Mouse (Mus musculus) G1E (cell line): ENCODE data around the gene Pgm5. TPM values are rescaled to one million over a fixed set of nuclear protein-coding genes. Genes with fewer than 3 reads are reported as not detected.

ENCODE experiments used
- ATAC-seq: 2 replicates; pipeline ENCODE4 v1.8.0; 2016; ENCODE audit warnings: mild to moderate bottlenecking; ENCODE audit not compliant: insufficient number of reproducible peaks, poor library complexity, low FRiP score, severe bottlenecking; ENCODE audit errors: extremely low read depth
- DNase-seq: peaks from one replicate; pipeline ENCODE4 v3.0.0; 2012; ENCODE audit warnings: low spot score
- H3K27me3 ChIP-seq: 2 replicates; pipeline ENCODE4 v1.6.1; 2012; ENCODE audit warnings: mild to moderate bottlenecking, low read length, inconsistent platforms; ENCODE audit not compliant: insufficient read depth
- H3K36me3 ChIP-seq: replicated peaks from 2 replicates; pipeline ENCODE3; 2012; ENCODE audit warnings: mild to moderate bottlenecking, inconsistent platforms
- H3K4me1 ChIP-seq: 2 replicates; pipeline ENCODE4 v1.6.1; 2012; ENCODE audit warnings: low read depth, low read length, inconsistent platforms, mixed read lengths; ENCODE audit not compliant: insufficient read depth
- H3K4me3 ChIP-seq: 2 replicates; pipeline ENCODE4 v1.5.1; 2012; ENCODE audit warnings: low read depth, mild to moderate bottlenecking, inconsistent platforms, low read length, moderate library complexity, mixed read lengths
- H3K9me3 ChIP-seq: replicated peaks from 2 replicates; pipeline ENCODE4 v1.6.1; 2012; ENCODE audit warnings: inconsistent platforms
- CTCF ChIP-seq: IDR thresholded peaks from 2 replicates; pipeline ENCODE4 v1.5.1; 2012; ENCODE audit warnings: low read depth, low read length, inconsistent platforms, mixed read lengths
- GATA1 ChIP-seq: IDR thresholded peaks from 2 replicates; pipeline ENCODE4 v1.6.1; 2012; ENCODE audit warnings: borderline replicate concordance, low read length, inconsistent platforms, mixed read lengths
- GATA2 ChIP-seq: IDR thresholded peaks from 2 replicates; pipeline ENCODE4 v1.6.1; 2012; ENCODE audit warnings: low read depth, low read length, inconsistent platforms, borderline replicate concordance
- POLR2AphosphoS5 ChIP-seq: IDR thresholded peaks from 2 replicates; pipeline ENCODE4 v1.6.1; 2012; ENCODE audit warnings: low read depth, low read length, inconsistent platforms; ENCODE audit not compliant: insufficient replicate concordance
- TAL1 ChIP-seq: conservative IDR thresholded peaks from 2 replicates; pipeline ENCODE4 v1.6.1; 2012; ENCODE audit warnings: low read depth, low read length, inconsistent platforms, mixed read lengths
- polyA plus RNA-seq: library from polyadenylated mRNA; stranded (reverse); fragments of >175 nt; gene quantifications from 2 replicates; pipeline ENCODE4 v1.2.3, GENCODE M21; 2012
- total RNA-seq, 2 experiments: library from RNA; stranded (forward) in 1 of 2; stranded (reverse) in 1 of 2; fragments of 200-1000 nt in 1 of 2; fragments of >200 nt in 1 of 2; fragmentation: Nextera tagmentation in 1 of 2; gene quantifications; 2 replicates each; pipeline ENCODE4 v1.2.3; 2014 to 2017

Gene Pgm5
- total and polyA plus RNA-seq, 3 experiments: 0.16 TPM; not detected in 2

DNA sequence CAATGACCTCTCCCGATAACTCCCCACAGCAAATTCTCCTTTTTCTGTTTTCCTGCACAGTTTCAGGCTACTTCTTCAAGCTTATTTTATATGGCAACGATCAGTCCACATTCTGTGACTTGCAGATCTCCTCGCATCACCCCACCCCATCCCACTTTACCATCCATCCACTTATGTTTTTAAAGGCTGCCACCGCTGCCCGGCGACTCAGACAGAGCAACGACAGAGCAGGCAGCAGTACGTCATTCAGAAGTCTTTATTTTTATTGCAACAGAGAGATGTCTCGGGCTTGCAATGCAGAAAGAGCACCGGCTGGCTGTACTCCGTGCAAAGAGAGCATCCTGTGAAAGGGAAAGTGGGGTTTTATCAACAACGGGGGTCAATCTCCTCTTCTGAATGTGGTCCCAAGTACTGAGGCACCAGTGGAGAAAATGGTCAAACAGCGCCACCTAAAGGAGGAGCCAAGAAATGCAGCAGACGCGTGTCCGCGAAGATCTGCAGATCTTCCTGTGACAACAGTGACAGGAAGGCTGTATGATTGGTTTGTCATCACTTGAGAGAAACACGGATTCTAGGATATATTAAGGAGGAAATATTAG, 9.5 kb upstream of the Pgm5 start:
- Histone ChIP-seq H3K4me1 (no peaks in the 10 kb centered on the region), H3K27me3 (peaks cover 4% of the 10 kb centered on the region; the same call in 1 of the 2 replicates), H3K36me3 (no peaks in the 10 kb centered on the region), H3K4me3 (no peak overlapping the region), H3K9me3 (no peaks in the 10 kb centered on the region)
- peak; percentile 25 for DNase-seq
- no peak for TF ChIP-seq POLR2AphosphoS5
- peak; percentile 83 for TF ChIP-seq CTCF
- ATAC-seq: no peak

DNA sequence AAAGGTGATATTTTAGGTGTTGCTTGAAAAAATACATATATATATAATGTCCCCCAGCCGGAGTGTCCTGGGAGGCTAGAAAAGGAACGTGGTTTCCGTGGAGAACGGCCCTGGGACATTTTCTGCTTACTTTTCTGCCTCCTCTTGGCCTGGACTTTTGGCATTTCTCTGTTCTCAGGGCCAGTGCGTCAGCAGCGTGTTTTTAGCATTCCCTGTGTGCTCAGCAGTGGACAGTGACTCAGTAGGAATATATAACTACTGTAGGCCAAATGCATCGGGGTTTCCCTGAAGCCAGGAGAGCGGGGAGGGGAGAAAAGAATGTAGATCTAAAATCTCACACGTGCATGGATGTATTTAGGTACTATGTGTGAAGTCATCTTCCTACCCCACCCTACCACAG, 3.8 kb upstream of the Pgm5 start:
- DNase-seq (no peak), ATAC-seq (no peak)
- no peaks in the 10 kb centered on the region for H3K4me1 ChIP-seq
- no peaks in the 10 kb centered on the region for H3K36me3 ChIP-seq
- TF ChIP-seq GATA2 (no peak), CTCF (no peak), POLR2AphosphoS5 (no peak), TAL1 (no peak), GATA1 (no peak)
- H3K9me3 ChIP-seq: no peaks in the 10 kb centered on the region
- peaks cover 7% of the 10 kb centered on the region for H3K27me3 ChIP-seq
- H3K4me3 ChIP-seq: no peak overlapping the region

- Histone ChIP-seq H3K27me3 (peaks cover 3% of the 10 kb centered on the region), H3K9me3 (no peaks in the 10 kb centered on the region), H3K36me3 (no peaks in the 10 kb centered on the region), H3K4me1 (no peaks in the 10 kb centered on the region), H3K4me3 (no peak overlapping the region)
- no peak for TF ChIP-seq GATA1
- TF ChIP-seq CTCF: no peak
- TF ChIP-seq GATA2: no peak
- no peak for TF ChIP-seq TAL1
- no peak for TF ChIP-seq POLR2AphosphoS5
- ATAC-seq (no peak), DNase-seq (no peak)
Observed at GRCm38 (mm10) chr19:24861276-24861611, 411 bp downstream of the Pgm5 start.

DNA sequence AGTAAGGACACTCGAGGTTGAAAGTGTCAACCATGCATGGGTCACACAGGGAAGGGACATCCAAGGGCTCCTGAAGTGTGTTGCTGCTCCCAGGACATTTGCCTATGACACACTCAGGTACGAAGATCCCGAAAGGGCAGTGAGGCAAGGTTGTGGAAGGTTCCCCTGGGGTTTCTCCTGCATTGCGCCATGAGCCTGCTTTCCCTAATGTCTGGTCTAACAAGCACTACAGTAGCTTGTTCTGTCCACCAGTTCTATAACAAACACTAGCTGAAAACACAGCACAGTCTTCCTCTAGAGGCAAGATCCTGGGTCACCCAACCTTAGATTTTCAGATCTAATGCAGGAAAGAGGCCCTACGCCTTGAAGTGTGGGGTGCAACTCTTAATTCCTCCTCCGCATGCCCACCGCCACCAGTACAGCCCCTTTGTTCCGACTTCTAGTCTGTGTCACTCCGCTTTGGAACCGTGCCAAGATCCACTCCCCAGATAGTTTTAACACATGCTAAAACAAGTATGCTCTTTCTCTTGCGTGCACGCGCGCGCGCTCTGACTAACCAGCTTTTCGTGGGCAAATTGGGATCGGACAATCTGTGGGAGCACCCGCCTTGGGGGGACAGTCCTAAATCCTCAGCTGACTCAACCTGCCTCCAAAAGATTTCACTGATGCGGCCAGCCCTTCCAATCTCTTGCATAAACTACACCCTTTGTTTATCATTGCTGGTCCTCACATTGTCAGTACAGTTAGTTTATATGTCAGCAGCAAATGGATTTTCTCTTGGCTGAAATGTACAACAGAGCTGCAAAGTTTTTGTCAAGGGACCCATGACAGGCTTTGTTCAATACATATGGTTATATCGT, 10.0 kb downstream of the Pgm5 start:
- H3K4me1 ChIP-seq: no peaks in the 10 kb centered on the region
- H3K9me3 ChIP-seq: no peaks in the 10 kb centered on the region
- H3K36me3 ChIP-seq: no peaks in the 10 kb centered on the region
- H3K4me3 ChIP-seq: no peak overlapping the region
- no peak for ATAC-seq
- H3K27me3 ChIP-seq: no peaks in the 10 kb centered on the region; the same call in 1 of the 2 replicates
- TF ChIP-seq TAL1 (no peak), GATA2 (no peak), CTCF (no peak), POLR2AphosphoS5 (no peak), GATA1 (no peak)
- DNase-seq: no peak

GRCm38 (mm10) chr19:24848844-24849243, 12.8 kb downstream of the Pgm5 start:
- no peaks in the 10 kb centered on the region; the same call in 1 of the 2 replicates for H3K27me3 ChIP-seq
- no peaks in the 10 kb centered on the region for H3K9me3 ChIP-seq
- H3K4me1 ChIP-seq: no peaks in the 10 kb centered on the region
- ATAC-seq: no peak
- no peak for TF ChIP-seq POLR2AphosphoS5
- no peaks in the 10 kb centered on the region for H3K36me3 ChIP-seq
- no peak for DNase-seq
- no peak overlapping the region for H3K4me3 ChIP-seq

DNA sequence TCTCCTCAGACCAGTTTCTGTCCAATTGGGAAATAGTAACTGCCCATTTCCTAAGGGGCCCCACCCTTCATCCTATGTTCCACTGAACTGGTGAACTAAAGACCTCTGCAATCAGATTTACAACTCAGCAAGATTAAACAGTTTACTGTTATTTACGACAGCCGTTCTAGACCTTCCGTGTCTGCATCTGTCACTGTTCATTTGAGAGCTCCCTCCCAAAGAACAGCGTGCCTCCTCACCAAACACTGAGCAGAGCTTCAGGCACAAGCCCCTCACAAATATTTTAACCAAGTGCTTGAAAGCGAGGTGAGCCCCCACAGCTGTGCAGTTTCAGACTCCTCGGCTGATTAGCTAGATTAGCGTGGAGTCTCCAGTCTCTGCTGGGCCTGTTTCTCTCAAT, 13.3 kb downstream of the Pgm5 start:
- H3K27me3 ChIP-seq: no peaks in the 10 kb centered on the region; the same call in 1 of the 2 replicates
- TF ChIP-seq TAL1: no peak
- TF ChIP-seq POLR2AphosphoS5: no peak
- no peak for TF ChIP-seq GATA1
- TF ChIP-seq CTCF: no peak
- TF ChIP-seq GATA2: no peak
- no peaks in the 10 kb centered on the region for H3K36me3 ChIP-seq
- H3K4me1 ChIP-seq: no peaks in the 10 kb centered on the region
- no peak for ATAC-seq
- no peak overlapping the region for H3K4me3 ChIP-seq
- no peaks in the 10 kb centered on the region for H3K9me3 ChIP-seq
- DNase-seq: no peak

DNA sequence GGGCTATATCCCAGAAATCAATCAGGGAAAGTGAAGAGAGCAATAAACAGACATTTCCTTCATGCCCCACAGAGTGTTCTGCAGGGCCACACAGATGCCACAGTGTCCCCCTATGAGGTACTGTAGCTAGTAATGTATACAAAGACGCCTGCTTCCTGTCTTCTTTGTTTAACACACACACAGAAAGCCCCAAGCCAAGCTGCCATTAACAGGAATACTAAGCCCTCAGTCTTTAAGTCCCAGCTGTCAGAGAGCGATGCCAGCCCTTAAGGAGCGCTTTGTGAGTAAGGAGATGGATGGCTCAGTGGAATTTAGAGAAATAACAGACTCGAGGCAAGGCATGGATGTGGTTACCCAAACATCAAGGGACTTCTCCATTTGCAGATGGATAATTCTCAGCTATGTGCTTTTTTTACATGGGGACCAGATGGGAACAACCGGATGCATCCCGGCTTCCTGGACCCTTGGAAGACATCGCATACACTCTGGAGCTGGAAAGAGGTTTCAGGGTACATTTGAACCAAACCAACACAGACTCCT, 16.6 kb downstream of the Pgm5 start:
- no peaks in the 10 kb centered on the region for H3K4me1 ChIP-seq
- no peak overlapping the region for H3K4me3 ChIP-seq
- H3K27me3 ChIP-seq: peaks cover 5% of the 10 kb centered on the region
- no peak for DNase-seq
- H3K9me3 ChIP-seq: no peaks in the 10 kb centered on the region
- TF ChIP-seq POLR2AphosphoS5 (no peak), GATA1 (no peak), TAL1 (no peak), GATA2 (no peak), CTCF (no peak)
- no peak for ATAC-seq
- H3K36me3 ChIP-seq: no peaks in the 10 kb centered on the region
